Mouse (Mus musculus): ENCODE measurements around the gene Spindoc.

Spindoc gene

DNA sequence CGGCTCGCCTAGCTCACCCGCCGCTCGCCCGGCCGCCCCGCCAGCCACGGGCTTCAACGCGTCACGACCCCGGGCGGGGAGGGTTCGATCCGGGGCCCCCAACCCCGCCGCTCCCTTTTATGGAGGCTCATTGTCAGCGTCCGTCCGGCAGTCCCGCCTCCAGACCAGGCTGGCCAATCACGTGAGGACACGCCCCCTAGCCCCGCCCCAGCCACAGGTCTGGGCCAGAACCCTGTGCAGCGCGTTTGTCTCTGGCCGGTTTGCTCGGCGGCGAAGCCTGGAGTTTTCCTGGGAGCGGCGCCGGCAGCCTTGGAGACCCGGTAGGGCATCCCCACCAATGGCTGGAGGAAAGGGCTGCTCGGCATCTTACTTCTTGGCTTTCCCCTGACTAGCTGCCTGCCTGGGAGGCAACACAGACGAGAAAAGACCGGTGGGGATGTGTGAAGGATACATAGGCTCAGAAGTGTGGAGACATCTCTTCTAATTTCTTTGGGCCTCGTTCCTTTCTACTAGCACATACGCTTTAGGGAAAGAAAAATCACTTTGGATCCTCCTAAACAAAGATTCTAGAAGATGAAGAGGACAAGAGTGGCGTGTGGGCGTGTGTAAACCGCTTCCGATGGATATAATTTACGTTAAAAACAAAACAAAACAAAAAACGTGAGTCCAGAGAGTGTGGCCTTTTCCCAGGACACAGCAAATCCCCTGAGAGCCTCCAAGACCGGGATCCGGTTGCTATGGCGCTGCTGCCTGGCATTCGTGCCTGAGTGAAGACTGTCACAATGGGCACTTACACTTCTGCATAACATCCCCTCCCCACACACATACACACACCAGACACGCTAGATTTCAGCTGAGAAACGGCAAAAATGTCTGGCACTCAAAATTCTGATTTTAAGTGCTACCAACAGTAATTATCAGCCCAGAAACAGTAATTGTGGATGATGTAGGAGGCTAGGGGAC lies at the start of gene Spindoc:
Spindoc (minus strand) TSS at position 92 of the 963 bp plus-strand sequence.
- peak; percentile 97 for DNase-seq (ENCODE audit: low spot score)

DNA sequence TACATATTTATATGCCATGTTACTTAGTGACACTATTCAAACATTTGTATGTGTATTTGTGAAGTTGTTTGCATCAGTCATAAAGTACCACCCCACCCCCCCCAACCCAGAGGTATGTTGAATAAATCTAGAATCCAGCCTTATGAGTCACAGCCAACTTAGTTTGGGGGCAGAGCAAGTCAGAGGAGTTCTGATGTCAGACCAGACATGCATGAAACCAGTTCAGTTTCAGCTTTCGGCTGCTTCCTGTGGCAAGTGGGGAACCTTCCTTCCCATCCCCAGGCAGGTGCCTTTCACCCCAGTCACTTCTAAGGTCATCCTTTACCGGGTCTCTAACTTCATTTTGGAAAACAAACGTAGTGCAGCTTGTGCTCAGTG lies 42.6 kb upstream of the Spindoc start:
- no peak for DNase-seq (ENCODE audit: low spot score)

DNA sequence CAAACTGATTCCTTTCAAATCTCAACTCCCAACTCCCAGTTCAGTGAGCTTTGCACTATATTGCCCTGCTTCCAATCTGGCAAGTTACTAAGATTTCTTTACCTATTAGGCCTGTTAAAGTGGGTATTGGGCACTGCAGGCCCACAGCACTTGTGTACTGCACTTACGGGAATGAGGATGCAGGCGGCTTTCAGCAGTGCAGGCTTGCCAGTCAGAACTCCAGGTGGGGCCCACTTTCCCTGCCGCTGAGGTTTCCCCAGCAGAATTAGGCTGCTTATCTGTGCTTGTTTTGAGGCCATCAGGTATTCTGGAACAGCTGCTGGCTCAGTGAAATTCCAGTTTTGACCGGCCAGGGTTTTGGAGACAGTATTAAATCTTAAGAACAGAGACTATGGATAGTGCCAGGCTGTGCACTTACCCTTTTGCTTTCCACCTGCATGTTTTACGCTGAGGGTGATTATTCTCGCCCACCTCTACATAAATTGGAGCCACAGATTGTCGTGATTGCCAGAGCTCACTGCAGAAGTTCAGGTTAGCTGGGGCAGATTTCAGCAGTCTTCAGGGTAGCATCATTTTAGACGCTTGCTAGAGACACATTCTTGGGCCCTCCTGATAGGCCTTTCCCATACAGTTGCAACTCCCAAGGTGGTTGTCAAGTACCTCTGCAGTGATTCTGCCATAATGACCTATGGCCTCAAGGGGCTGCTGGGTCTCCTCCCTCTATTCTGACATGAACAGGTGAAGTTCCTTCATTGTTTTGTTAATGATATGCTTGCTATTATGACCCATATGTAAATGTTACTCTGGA lies 42.0 kb upstream of the Spindoc start:
- DNase-seq (ENCODE audit: low spot score), result no peak

DNA sequence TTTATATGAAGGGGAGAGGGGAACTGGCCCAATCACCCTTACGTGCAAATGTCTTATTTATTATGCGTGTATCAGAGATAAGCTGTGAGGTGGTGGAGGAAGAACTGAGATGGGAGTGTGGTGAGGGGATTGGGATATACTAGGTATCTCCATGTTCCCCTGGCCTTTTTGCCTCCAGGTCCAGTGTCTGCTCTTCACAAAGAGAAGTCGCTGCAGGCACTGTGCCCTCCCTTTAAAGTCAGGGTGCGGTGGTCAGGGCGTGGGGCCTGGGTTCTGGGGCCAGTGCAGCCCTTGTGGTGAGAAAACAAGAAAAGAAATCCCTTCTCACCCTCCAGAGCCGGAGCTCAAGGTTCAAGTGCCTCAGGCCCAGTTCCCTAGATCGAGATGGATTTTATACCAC lies 41.3 kb upstream of the Spindoc start:
- no peak for DNase-seq (ENCODE audit: low spot score)

DNA sequence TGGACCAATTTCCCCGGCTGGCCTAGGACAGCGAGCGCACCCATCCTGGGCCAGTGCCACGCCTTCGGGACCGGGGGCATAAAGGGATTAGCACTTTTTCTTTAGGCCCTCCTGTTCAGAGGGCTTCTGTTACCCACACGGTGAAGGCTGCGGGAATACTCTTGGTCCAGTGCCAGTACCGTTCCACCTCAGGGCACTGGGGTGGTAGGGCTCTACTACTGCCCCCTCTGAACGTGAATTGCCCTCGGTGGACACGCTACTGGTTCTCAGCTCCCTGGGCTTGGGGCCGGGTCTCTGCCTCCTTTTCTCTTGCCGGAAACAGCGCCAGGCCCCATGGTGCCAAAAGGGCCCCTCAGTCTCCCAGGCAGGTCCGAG lies 40.8 kb upstream of the Spindoc start:
- no peak for DNase-seq (ENCODE audit: low spot score)

DNA sequence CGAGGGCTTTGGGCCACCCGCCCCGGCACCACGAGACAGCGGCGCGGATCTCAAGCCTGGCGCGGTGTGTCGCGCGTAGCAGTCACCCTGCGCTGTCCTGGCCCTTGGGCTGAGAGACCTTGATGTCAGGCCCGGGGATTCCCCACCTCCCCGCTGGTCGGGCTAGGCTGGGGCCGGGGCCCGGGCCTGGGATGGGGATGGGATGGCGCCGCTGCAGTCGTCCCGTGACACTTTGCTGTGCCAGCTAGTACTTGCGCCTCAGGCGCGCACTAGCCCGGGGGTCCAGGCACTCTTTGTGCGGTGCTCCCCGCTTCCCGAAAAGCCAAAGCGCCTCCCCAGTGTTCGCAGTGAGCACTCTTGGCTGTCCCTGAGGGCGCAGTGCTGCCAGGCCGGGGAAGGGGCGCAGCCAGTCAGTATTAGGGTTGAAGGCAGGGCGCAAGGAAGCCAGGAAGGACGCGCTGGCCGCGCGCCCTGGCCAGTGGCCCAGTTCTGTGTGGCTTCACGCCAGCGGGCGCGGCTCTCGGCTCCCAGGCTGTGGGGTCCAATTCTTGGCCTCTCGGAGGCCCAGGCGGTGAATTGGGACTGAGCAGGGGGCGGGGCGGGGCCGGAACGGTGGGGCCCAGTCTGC lies 40.3 kb upstream of the Spindoc start:
- DNase-seq (ENCODE audit: low spot score), result no peak

DNA sequence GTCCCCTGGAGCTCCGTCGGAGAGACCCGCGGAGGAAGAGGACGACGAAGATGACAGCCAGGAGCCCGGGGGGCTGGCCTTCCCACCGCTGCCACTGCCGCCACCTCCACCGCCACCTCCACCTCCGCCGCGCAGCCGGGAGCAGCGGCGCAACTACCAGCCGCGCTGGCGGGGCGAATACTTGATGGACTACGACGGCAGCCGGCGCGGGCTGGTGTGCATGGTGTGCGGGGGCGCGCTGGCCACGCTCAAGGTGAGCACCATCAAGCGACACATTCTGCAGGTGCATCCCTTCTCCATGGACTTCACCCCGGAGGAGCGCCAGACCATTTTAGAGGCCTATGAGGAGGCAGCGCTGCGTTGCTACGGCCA lies 39.8 kb upstream of the Spindoc start:
- no peak for DNase-seq (ENCODE audit: low spot score)

DNA sequence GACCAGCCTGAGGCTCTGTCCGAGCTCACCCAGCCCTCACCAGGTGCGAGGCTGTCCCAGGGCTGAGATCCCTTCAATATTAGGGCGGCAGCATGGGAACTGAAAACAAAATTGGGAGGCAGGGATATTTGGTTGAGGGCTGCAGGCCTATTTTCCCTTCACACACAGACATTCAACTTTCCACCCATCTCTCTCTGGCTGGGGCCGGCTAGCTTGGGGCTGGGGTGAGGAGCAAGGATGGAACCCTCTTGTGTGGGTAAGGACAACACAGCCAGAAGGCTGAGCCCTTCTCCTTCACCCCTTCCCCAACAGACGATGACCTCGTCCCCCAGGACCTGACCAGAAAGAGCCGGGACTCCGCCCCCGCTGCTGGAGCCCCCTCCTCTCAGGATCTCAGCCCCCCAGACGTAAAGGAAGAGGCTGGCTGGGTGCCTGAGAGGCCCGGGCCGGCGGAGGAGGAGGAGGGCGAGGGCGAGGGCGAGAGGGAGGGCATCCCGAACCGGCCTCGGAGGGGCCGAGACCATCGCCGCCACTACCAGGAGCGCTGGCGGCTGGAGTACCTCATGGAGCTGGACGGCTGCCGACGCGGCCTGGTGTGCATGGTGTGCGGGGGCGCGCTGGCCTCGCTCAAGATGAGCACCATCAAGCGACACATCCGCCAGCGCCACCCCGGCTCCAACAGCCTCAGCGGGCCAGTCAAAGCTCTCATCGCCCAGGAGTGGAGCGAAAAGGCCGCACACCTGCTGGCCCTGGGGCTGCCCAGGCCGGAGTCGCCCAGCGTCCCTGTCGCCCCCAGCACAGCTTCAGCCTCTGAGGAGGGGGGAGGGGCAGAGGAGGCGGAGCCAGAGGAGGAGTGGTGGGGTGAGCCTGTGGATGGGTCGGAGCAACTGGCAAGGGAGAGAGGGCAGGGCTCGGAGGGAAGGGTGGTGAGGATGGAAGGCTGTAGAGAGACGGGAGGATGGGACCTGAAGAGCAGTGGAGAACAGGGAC lies 39.1 kb upstream of the Spindoc start:
- DNase-seq (ENCODE audit: low spot score), result peak; percentile 82

DNA sequence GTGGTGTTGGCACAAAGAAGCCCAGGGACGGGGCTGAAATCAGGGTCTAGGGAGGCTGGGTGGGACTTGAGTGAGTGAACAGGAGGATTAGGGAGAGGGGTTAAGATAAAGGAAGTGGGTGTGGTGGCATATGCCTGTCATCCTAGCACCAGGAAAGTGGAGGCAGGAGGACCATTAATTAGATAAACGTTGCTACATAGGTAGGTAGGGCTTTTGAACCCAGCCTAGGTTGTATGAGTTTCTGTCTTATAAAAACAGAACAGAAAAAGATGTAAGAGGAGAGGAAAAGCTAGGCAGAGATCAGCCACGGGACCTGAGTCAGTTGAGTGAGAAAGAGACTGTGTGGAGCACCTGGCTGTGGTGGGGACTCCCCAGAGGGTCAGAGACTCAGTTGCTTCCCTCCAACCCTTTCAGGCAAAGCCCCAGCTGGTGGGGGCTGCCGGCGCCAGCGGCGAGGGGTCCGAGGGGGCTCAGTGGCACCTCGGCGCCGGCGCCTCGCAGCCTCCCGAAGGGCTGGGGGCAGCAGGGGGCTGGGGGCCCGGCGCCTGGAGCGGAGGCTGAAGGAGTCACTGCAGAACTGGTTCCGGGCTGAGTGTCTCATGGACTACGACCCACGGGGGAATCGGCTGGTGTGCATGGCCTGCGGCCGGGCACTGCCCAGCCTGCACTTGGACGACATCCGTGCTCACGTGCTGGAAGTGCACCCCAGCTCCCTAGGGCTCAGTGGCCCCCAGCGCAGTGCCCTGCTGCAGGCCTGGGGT lies 38.2 kb upstream of the Spindoc start:
- no peak for DNase-seq (ENCODE audit: low spot score)

DNA sequence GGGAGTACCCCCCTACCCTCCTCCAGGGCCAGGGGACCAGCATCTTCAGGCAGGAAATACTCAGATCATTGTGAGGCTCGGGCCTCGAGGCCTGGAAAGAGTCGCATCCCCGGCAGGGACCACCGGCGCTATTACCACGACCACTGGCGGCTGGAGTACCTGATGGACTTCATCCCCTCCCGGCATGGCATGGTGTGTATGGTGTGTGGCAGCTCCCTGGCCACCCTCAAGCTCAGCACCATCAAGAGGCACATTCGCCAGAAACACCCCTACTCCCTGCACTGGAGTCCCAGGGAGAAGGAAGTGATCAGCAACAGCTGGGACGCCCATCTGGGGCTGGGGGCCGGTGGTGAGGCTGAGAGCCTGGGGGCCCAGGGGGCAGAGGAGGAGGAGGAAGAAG lies 37.3 kb upstream of the Spindoc start:
- DNase-seq (ENCODE audit: low spot score), result no peak

DNA sequence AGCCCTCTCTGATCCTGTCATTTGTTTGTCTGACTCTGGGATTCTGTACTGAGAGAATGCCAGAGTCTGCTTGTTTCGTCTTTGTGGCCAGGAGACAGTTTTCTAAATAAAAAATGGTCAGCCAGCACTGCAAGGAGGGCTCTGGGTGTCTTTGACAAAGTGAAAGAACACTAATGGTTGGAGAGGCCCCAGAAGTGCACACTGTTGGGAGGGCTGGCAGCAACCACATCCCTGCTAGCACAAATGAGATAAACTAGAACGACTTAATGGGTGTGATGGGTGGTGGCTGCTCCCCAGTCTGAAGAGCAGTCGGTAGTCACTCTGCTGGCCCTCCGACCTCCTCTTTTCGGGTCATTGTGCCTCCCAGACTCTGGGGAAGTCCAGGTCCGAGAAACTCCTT lies 36.3 kb upstream of the Spindoc start:
- DNase-seq (ENCODE audit: low spot score), result no peak

DNA sequence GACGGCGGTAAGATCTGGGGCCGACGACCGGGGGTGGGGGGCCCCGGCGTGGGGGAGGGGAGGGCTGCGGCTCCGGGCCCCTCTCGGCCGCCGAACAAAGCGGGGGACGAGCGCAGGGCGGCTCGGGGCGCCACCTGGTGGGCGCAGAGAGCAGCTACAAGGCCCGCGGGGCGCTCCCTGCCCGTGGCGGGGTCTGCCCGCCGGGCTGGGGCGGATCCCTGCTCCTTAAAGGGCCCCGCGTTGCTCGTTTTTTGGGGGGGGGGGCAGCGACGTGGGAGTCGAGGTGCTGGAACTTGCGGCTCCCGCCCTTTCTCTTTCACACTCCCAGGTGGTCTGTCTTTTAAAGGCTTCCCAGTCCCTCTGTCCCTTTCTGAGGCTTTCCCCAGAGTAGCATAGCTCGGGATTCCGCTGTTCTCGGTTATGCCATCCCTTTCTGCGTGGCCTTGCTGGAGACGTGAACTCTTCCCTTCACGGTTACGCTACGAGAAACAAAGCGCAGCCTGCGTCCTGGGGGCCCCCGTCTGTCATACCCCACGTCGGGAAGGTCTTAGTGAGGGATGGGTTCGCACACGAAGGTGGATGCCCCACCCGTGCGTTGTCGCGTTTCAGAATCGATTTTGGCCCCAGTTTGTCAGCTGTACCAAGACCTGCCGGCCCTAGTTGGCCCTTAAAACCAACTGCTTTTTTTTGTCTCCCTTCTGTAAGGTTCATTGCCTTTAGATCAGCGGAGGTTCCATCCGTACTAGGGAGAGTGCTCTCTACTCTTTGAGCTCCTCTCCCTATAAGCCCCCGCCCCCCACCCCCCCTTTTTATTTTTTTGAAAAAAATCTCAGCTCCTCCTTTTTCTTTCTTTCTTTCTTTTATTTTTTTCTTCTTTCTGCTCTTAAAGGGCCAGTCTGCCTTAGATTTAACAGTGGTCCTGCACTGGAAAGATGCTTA lies 35.4 kb upstream of the Spindoc start:
- DNase-seq (ENCODE audit: low spot score), result peak; percentile 90

DNA sequence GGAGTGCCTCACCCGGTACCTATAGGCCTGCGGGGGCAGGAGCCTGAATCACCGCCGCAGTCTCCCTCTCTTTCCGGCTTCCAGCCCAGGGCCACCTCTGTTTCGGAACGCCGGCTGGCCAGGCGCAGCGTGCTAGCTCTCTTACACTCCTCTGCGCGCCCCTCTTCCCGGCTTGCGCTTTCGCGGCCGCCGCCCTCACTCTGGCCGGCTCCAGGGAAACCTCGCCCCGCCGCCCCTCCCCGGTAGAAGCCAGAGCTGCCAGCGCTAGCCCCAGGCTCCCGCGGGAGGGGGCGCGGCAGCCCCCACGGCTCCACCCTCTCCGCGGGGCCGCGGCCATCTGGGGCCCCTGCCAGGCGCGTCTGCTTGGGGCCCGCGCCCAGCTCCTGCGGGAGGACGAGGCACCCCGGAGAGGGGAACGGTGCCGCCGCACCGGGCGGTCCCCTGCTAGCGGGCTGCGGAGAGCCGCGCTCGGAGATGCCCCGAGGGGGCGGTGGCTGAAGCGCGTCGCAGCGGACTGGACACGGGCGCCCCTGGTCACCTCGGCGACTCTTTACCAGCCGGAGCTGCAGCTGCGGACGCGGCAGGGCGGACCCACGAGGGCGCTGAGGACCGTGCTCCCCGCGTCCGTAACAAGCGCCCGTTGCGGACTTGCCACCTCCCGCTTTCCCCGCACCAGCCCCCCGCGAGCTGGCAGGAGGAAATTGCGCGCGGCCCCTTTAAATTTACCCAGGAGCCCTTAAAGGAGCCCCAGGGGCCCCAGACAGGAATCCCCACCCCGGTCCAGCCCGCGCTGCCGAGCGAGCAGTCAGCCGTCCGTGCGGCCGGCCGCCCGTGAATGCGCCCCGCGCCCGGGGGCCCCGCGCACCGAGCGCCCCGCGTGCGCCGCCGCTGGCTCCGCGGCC lies 34.3 kb upstream of the Spindoc start, which contains the start of gene 2700081O15Rik:
2700081O15Rik (plus strand) TSS at position 792 of the 902 bp plus-strand sequence.
- DNase-seq (ENCODE audit: low spot score), result peak; percentile 88

DNA sequence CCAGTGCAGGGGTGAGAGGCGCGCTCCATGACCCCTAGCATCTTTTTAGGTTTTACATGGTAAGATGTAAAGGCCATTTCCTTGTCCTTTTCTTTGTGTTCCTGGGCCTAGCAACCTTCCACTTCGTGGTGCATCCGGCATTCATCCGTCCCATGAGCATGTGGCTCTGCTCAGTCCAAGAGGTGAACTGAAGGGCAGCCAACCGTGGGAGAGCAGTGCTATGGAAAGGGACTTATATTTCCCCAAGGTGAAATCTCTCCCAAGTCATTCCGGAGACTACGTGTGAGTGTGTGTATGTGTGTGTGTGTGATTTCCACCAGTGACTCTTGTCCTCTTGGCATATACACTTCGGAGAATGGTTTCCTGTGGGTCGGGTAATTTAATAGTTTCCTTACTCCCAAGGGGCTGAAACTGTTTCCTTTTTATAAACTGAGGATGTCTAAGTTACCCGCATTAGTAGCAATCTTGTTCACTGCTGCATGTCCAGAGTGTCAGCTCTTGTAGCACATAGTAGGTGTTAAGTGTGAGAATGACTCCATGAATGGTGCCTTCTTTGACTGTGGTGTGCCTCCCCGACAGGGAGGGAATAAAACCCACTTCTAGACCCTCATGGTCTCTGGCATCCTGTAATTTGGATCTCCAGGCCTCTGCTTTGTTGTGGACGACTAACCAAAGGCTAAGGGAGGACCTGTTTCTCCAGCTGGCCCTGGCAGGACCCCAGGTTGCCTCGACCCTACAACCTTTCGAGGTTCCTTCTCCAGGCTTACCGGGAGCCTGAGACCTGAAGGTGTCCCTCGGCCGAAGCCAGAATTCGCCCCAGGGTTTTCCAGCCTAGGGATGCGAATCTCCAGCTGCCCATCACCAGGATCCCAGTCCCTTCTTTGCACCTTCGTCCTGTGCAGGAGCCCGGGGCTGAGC lies 33.4 kb upstream of the Spindoc start:
- peak; percentile 27 for DNase-seq (ENCODE audit: low spot score)

DNA sequence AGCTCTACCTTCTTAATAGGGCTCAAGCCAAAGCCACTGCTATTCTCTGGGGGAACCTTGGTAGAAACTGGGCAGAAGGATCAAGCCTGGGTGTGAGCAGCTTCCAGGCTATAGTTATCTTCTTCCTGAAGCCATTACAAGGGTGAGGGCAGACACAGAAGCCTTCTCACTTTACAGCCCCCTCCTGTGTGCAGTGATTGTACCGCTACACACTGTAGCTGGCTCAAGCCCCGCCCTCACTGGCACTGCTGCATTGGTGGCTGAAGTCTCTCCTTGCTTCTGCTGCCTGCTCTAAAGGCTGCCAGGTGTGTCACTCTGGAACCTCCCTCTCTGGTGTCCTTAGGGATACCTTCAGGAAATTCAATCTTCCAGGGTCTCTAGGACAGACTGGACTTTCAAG lies 29.6 kb upstream of the Spindoc start:
- no peak for DNase-seq (ENCODE audit: low spot score)

DNA sequence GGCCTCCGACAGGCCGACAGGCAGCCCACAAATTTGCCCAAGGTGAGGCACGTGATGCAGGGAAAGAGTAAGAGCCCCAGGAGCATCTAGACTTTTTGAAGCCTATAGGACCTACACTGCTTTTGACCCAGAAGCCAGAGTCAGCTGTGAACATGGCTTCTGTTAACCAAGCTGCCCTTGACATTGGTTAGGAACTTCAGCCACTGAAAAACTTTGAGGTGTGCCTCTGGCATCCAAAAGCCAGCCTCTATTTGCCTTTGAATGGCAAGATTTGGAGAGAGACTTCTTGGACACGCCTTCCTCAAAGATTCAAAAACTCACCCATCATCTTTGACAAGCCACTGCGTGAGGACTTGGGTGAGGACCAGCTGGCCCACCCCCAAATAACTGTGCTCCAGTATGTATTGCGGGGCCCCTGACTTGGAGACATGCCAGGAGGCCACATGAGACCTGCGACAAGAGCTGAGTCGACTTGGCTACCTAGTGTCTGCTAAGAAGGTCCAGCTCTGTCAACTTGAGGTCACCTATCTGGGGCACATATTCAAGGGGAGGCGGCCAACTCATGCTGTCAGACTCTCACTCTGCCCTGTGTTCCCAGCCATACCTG lies 21.9 kb upstream of the Spindoc start:
- no peak for DNase-seq (ENCODE audit: low spot score)

DNA sequence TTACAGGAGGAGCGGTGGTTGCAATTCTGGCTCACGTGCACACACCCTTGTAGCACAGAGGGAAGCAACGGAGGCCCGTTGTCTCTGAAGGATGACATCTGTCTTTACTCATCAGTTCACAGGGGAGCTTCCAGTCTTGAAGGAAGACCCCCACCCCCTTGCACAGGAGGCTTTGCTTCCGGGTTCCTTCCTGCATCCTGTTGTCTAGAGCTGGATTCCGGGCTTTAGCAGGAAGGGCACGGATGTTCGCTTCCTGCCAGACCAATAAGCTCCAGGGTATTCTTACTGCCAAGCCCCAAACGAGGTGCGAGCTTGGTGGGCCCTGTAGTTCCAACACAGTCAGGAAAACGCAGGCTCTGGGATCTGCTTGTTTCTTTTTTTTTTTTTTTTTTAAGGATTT lies 17.8 kb upstream of the Spindoc start:
- peak; percentile 28 for DNase-seq (ENCODE audit: low spot score)
